Mouse (Mus musculus): Measurements from ENCODE around the gene Bcl7b.
"Not testable (repeated sequence)": the region's sequence is repeated elsewhere in the genome, so short reads cannot be mapped to it uniquely, and the experiment has no call there.

The Bcl7b gene

DNA sequence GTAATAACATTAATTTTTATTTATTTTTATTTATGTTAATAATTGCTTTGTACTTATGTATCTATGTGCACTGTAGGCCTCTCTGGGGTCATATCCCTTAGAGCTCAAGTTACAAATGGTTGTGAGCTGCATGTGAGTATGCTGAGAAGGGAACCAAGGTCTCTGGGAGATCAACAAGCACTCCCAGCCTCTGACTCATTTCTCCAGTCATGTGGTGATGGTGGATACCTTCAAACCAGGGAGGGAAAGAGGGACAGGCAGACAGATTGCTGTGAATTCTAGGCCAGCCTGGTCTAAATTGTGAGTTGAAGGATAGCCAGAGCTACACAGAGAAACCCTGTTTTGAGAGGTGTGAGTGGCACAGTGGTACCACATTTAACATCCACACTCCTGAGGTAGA is 52.9 kb downstream of the Bcl7b start:
- DNase-seq = no peak

DNA sequence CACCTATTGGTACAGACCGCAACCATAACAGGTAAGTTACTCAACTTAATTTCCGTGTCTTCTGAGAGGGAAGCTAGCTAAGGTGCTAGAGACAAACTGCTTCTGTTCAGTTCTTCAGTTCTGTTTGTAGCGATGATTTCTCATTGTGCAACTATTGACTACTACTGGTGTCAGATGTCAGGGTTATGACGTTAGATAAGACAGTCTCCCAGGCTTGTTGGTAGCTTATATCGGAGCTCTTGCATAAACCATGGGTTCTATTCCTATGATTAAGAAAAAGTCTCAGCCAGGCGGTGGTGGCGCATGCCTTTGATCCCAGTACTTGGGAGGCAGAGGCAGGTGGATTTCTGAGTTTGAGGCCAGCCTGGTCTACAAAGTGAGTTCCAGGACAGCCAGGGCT is 54.0 kb downstream of the Bcl7b start:
- DNase-seq = no peak

DNA sequence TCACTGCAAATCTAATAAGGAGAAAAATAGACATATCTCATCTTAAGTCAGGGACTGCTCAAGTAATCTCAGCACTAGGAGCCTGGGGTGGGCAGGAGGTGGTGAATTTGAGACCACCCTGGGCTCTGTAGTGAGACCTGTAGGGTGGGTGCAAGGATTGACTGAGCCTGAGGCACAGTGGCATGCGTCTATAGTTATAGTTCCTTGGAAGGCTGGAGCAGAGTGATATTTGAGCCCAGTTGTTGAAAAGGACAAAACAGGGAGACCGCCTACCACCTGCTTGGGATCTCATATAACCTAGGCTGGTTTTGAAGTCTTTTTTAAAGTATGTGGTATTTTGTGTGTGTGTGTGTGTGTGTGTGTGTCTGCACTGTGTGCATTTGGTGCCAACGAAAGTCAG is 56.1 kb downstream of the Bcl7b start:
- no peak for DNase-seq

DNA sequence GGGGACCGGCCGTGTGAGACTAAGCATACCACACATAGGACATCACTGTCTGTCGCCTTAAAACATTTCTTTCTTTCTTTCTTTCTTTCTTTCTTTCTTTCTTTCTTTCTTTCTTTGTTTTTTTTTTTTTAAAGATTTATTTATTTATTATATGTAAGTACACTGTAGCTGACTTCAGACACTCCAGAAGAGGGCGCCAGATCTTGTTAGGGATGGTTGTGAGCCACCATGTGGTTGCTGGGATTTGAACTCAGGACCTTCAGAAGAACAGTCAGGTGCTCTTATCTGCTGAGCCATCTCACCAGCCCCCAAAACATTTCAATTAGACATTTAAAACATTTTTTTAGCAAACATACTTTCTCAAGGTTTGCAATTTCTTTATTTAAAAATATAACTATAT is 57.8 kb downstream of the Bcl7b start:
- DNase-seq = not testable (repeated sequence)

DNA sequence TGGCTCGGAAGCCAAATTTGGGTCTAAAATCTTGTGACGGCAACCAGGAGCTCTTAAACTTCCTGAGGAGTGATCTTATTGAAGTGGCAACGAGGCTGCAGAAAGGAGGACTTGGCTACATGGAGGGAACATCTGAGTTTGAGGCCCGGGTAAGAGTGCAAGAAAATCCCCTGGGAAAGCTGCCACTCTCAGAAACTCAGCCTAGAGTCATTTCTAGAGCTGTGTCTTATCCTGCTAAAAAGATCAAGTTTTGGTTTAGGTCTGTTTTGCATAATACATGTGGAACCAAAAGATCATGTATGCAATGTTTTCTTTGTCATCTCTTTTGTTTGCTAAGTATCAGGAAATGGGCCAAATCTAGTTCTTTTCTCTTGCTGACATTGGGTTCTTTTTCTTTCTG is 62.1 kb downstream of the Bcl7b start:
- DNase-seq = no peak

All from kidney, postnatal 25 days (tissue).